Mouse (Mus musculus): Measurements from ENCODE around the gene Mapk12. TPM values are rescaled to one million over a fixed set of nuclear protein-coding genes. Genes with fewer than 3 reads are reported as not detected.
A peak's percentile ranks its signal among the peaks of the same experiment; 100 is the strongest.

Gene Mapk12
- total RNA-seq, 2 experiments from 2014 or later = 6.7 to 8.2 TPM

- intact Hi-C loops (cut with DNase I) = no loop called here
- no peak for DNase-seq (ENCODE audit: low spot score in 2 of 2)
Measured at GRCm38 (mm10) chr15:89144965-89145364, 4.5 kb upstream of the Mapk12 start.

- no peak for DNase-seq (ENCODE audit: low spot score in 2 of 2)
- intact Hi-C loops (cut with DNase I) = no loop called here
Measured at GRCm38 (mm10) chr15:89143134-89143533, 2.6 kb upstream of the Mapk12 start.

- no peak for DNase-seq (ENCODE audit: low spot score in 2 of 2)
- intact Hi-C loops (cut with DNase I) = no loop called here
Measured at GRCm38 (mm10) chr15:89141905-89142304, 1.4 kb upstream of the Mapk12 start.

- intact Hi-C loops (cut with DNase I) = no loop called here
Measured at GRCm38 (mm10) chr15:89141443-89141842, 940 bp upstream of the Mapk12 start.

GRCm38 (mm10) chr15:89140048-89140658, 350 bp downstream of the Mapk12 start:
- peak; percentile 69 to 84 for DNase-seq (ENCODE audit: low spot score in 2 of 2)
- intact Hi-C loops (cut with DNase I) = no loop called here

More at GRCm38 (mm10) chr15:89141443-89141842, 940 bp upstream of the Mapk12 start:
- DNase-seq (ENCODE audit: low spot score in 2 of 2) = no peak

GRCm38 (mm10) chr15:89138531-89138930, 2.0 kb downstream of the Mapk12 start:
- no peak for DNase-seq (ENCODE audit: low spot score in 2 of 2)
- intact Hi-C loops (cut with DNase I) = loop anchor here (5.0 kb wide), 1 partner anchor 59 kb away; the partner anchor contains the start of gene Dennd6b

- intact Hi-C loops (cut with DNase I) = loop anchor here (5.0 kb wide), 1 partner anchor 59 kb away; the partner anchor contains the start of gene Dennd6b
- DNase-seq (ENCODE audit: low spot score in 2 of 2) = no peak
Measured at GRCm38 (mm10) chr15:89138046-89138405, 2.5 kb downstream of the Mapk12 start.

GRCm38 (mm10) chr15:89137378-89138045, 3.0 kb downstream of the Mapk12 start:
- intact Hi-C loops (cut with DNase I) = loop anchor here (5.0 kb wide), 1 partner anchor 60 kb away; the partner anchor contains the start of gene Dennd6b
- peak in 1 of 2 experiments; percentile 75 for DNase-seq (ENCODE audit: low spot score in 2 of 2)

GRCm38 (mm10) chr15:89136461-89137155, 3.9 kb downstream of the Mapk12 start:
- intact Hi-C loops (cut with DNase I) = loop anchor here (5.0 kb wide), 1 partner anchor 61 kb away; the partner anchor contains the start of gene Dennd6b
- DNase-seq (ENCODE audit: low spot score in 2 of 2) = no peak

- DNase-seq (ENCODE audit: low spot score in 2 of 2) = no peak
- intact Hi-C loops (cut with DNase I) = no loop called here
Measured at GRCm38 (mm10) chr15:89131316-89131715, 9.2 kb downstream of the Mapk12 start.

- intact Hi-C loops (cut with DNase I) = no loop called here
- no peak for DNase-seq (ENCODE audit: low spot score in 2 of 2)
Measured at GRCm38 (mm10) chr15:89130245-89130644, 10.3 kb downstream of the Mapk12 start.

GRCm38 (mm10) chr15:89128382-89129350, 11.8 kb downstream of the Mapk12 start, which contains the start of gene Hdac10:
TSS of gene Hdac10 (minus strand) at chr15:89128700.
- intact Hi-C loops (cut with DNase I) = no loop called here

GRCm38 (mm10) chr15:89127364-89127940, 13.1 kb downstream of the Mapk12 start:
- intact Hi-C loops (cut with DNase I) = no loop called here
- DNase-seq (ENCODE audit: low spot score in 2 of 2) = no peak

More at GRCm38 (mm10) chr15:89128382-89129350, 11.8 kb downstream of the Mapk12 start, which contains the start of gene Hdac10:
- peak; percentile 84 to 89 for DNase-seq (ENCODE audit: low spot score in 2 of 2)

- intact Hi-C loops (cut with DNase I) = no loop called here
Measured at GRCm38 (mm10) chr15:89126622-89127021, 13.9 kb downstream of the Mapk12 start.

GRCm38 (mm10) chr15:89125351-89125750, 15.2 kb downstream of the Mapk12 start:
- intact Hi-C loops (cut with DNase I) = no loop called here
- DNase-seq (ENCODE audit: low spot score in 2 of 2) = no peak

More at GRCm38 (mm10) chr15:89126622-89127021, 13.9 kb downstream of the Mapk12 start:
- DNase-seq (ENCODE audit: low spot score in 2 of 2) = no peak

GRCm38 (mm10) chr15:89124312-89124711, 16.2 kb downstream of the Mapk12 start:
- intact Hi-C loops (cut with DNase I) = no loop called here
- no peak for DNase-seq (ENCODE audit: low spot score in 2 of 2)

- peak; percentile 71 to 84 for DNase-seq (ENCODE audit: low spot score in 2 of 2)
- intact Hi-C loops (cut with DNase I) = loop anchor here (2.0 kb wide), 1 partner anchor 87 kb away; the partner anchor contains the start of gene Ppp6r2
Measured at GRCm38 (mm10) chr15:89123595-89123994, 16.9 kb downstream of the Mapk12 start.

GRCm38 (mm10) chr15:89122649-89123366, 17.7 kb downstream of the Mapk12 start, which contains the start of gene Tubgcp6:
TSS of gene Tubgcp6 (minus strand) at chr15:89123112.
- intact Hi-C loops (cut with DNase I) = loop anchor here (2.0 kb wide), 1 partner anchor 88 kb away; the partner anchor contains the start of gene Ppp6r2

More at GRCm38 (mm10) chr15:89122649-89123366, 17.7 kb downstream of the Mapk12 start, which contains the start of gene Tubgcp6:
- peak; percentile 96 for DNase-seq (ENCODE audit: low spot score in 2 of 2)
